Mouse (Mus musculus): ENCODE results near the gene Cnnm3.

Gene Cnnm3

GRCm38 (mm10) chr1:36556553-36557456 lies 45.1 kb downstream of the Cnnm3 start:
- DNase-seq (ENCODE audit: low spot score in 2 of 2): peak; percentile 88 to 94

GRCm38 (mm10) chr1:36557457-36558011 lies 45.9 kb downstream of the Cnnm3 start:
- DNase-seq (ENCODE audit: low spot score in 2 of 2): peak in 1 of 2 experiments; percentile 65

- peak in 1 of 2 experiments; percentile 70 for DNase-seq (ENCODE audit: low spot score in 2 of 2)
Observed at GRCm38 (mm10) chr1:36558031-36558993, 46.6 kb downstream of the Cnnm3 start, which contains the start of gene Sema4c. Gene Sema4c, minus strand, starts transcription at chr1:36558349.

- no peak for DNase-seq (ENCODE audit: low spot score in 2 of 2)
Observed at GRCm38 (mm10) chr1:36559256-36559655, 47.6 kb downstream of the Cnnm3 start.

GRCm38 (mm10) chr1:36559888-36560287 lies 48.2 kb downstream of the Cnnm3 start:
- no peak for DNase-seq (ENCODE audit: low spot score in 2 of 2)

- no peak for DNase-seq (ENCODE audit: low spot score in 2 of 2)
Observed at GRCm38 (mm10) chr1:36560903-36561302, 49.2 kb downstream of the Cnnm3 start.

GRCm38 (mm10) chr1:36562388-36562787 lies 50.7 kb downstream of the Cnnm3 start:
- no peak for DNase-seq (ENCODE audit: low spot score in 2 of 2)

- DNase-seq (ENCODE audit: low spot score in 2 of 2): no peak
Observed at GRCm38 (mm10) chr1:36563197-36563596, 51.5 kb downstream of the Cnnm3 start.

GRCm38 (mm10) chr1:36563632-36564031 lies 52.0 kb downstream of the Cnnm3 start:
- DNase-seq (ENCODE audit: low spot score in 2 of 2): no peak

GRCm38 (mm10) chr1:36564101-36564500 lies 52.4 kb downstream of the Cnnm3 start:
- DNase-seq (ENCODE audit: low spot score in 2 of 2): no peak

GRCm38 (mm10) chr1:36566425-36566824 lies 54.8 kb downstream of the Cnnm3 start:
- DNase-seq (ENCODE audit: low spot score in 2 of 2): no peak

GRCm38 (mm10) chr1:36567818-36568603 lies 56.3 kb downstream of the Cnnm3 start:
- DNase-seq (ENCODE audit: low spot score in 2 of 2): no peak

- no peak for DNase-seq (ENCODE audit: low spot score in 2 of 2)
Observed at GRCm38 (mm10) chr1:36568776-36569175, 57.1 kb downstream of the Cnnm3 start.

- DNase-seq (ENCODE audit: low spot score in 2 of 2): no peak
Observed at GRCm38 (mm10) chr1:36569694-36570276, 58.1 kb downstream of the Cnnm3 start.

- no peak for DNase-seq (ENCODE audit: low spot score in 2 of 2)
Observed at GRCm38 (mm10) chr1:36570320-36570719, 58.7 kb downstream of the Cnnm3 start.

- no peak for DNase-seq (ENCODE audit: low spot score in 2 of 2)
Observed at GRCm38 (mm10) chr1:36571627-36572026, 60.0 kb downstream of the Cnnm3 start.

- no peak for DNase-seq (ENCODE audit: low spot score in 2 of 2)
Observed at GRCm38 (mm10) chr1:36572140-36572700, 60.6 kb downstream of the Cnnm3 start.

GRCm38 (mm10) chr1:36572709-36573108 lies 61.0 kb downstream of the Cnnm3 start:
- no peak for DNase-seq (ENCODE audit: low spot score in 2 of 2)

- no peak for DNase-seq (ENCODE audit: low spot score in 2 of 2)
Observed at GRCm38 (mm10) chr1:36573524-36573923, 61.9 kb downstream of the Cnnm3 start.

- no peak for DNase-seq (ENCODE audit: low spot score in 2 of 2)
Observed at GRCm38 (mm10) chr1:36574196-36574955, 62.7 kb downstream of the Cnnm3 start.

All from frontal cortex, postnatal 14 days (tissue).